Mouse (Mus musculus) leukemia stem cell, adult 10-12 weeks (primary cell): ENCODE results near the gene Ubr2. TPM values are rescaled to one million over a fixed set of nuclear protein-coding genes. Genes with fewer than 3 reads are reported as not detected.

ENCODE experiments used
- polyA plus RNA-seq: library from polyadenylated mRNA; stranded (reverse); fragments of >175 nt; gene quantifications from 2 replicates; pipeline ENCODE4 v1.2.3, GENCODE M21; 2012; ENCODE audit warnings: low replicate concordance

Gene Ubr2
- polyA plus RNA-seq, result 7.3 and 9.4 TPM in 2 replicates

DNA sequence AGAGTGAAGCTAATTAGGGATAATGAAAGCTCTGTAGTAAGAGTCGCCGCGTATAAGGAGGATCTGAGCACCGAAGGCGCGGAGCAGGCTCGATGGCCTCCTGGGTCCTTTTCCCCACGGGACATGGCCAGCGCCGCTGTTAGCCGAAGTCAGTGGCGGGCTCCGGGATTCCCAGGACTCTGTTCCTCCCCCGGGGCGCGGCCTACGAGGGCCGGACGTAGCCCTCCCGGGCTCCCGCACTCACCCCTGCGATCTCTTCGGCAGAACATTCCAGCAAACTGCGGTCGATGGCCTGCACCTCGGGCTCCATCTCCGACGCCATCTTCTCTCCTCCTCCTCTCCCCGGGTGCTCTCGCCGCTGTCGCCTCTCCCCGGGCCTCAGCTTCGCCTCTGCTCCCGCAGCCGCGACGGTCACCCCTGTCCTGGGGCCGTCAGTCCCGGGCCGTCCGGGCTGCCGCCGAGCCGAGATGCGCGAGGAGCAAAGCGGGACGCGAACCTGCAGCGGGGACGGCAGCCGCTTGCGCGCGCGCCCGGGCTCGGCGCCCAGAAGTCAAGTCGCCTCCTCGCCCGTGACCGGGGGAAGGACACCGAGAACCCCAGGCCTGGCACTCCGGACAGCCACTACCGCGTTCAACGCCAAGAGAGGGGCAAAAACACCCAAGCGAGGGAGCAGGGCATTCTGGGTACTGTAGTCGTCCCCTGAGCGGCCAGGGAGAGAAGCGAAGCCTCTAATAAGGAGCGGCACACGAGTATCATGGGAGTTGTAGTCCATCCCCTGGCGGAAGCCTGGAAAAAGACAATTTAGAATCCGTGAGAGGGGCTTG lies at the start of gene Ubr2:
Gene Ubr2 (minus strand): TSS at position 659 of the 824 bp plus-strand sequence.

DNA sequence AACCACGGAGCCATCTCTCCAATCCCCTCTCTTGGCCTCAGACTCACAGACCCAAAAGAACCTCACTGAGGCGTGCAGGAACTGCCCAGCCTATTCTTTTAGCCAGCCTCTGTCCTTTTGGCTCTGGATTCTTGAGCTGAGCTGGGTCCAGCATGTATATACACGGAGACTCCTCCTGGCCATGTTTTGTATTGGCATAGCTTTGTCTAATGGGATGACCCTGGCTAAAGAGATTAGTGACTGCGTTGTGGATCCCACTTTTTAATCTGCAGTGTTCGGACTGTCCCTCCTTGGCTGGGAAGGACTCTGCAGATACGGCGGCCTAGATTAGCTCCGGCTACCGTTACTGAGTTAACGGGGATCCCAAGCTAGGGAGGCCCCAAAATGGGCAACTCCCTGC lies 100.2 kb downstream of the Ubr2 start, which contains the start of gene Prph2:
Gene Prph2 (plus strand): TSS at position 274 of the 400 bp plus-strand sequence.

DNA sequence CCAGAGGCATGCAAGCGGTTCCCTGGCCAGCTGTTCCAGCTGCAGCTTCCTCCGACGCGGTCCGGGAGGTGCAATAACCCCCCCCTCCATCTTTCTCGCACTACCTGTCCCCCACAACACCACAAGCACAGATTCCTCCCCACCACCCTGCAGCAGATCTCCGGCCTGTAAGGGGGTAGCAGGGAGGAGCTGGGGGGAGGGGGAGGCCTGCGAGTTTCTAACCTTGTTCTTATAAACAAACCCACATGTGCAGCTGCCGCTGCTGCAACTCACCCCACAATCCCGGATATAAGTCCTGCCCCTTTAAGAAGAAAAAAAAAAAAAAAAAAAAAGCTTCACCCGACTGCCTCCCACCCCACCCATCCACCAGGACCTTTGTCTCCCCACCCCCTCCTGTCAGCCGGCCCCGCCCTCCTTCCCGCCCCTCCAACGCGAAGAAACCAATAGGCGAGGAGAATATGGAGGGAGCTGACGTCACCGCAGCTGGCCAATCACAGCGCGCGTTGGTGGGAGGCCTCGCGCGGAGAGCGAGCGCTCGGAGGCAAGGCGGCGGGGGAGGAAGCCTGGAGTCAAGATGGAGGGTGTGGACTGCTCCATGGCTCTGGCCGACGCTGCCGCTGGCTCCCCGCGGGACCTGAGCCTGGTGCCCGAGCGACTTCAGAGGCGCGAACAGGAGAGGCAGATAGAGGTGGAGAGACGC lies 120.1 kb downstream of the Ubr2 start, which contains the start of gene Tbcc:
Gene Tbcc (plus strand): TSS at position 569 of the 700 bp plus-strand sequence.

Other genes starting within 250 kb of the Ubr2 start
- 0.23 TPM in 1 of 2 replicates, not detected in the other for gene Ptcra, start 246.8 kb downstream of the Ubr2 start, polyA plus RNA-seq
- gene 2310039H08Rik, start 237.9 kb downstream of the Ubr2 start, polyA plus RNA-seq, result 108 and 208 TPM in 2 replicates
- 2.0 and 16.9 TPM in 2 replicates for gene Rpl7l1, start 227.9 kb downstream of the Ubr2 start, polyA plus RNA-seq
- 10.2 and 17.7 TPM in 2 replicates for gene Bicral, start 152.1 kb downstream of the Ubr2 start, polyA plus RNA-seq
- 23.6 and 27.2 TPM in 2 replicates for gene Tbcc, start 119.9 kb downstream of the Ubr2 start, polyA plus RNA-seq
- not detected in 2 replicates for gene Prph2, start 100.1 kb downstream of the Ubr2 start, polyA plus RNA-seq